Mouse (Mus musculus) ES-E14 (cell line): ENCODE measurements around the gene Ints5.

ENCODE experiments used
- CHD2 ChIP-seq: IDR thresholded peaks from 2 replicates; pipeline ENCODE4 v1.6.1; 2014; ENCODE audit warnings: mild to moderate bottlenecking, low read depth, low read length, inconsistent platforms
- HCFC1 ChIP-seq: IDR thresholded peaks from 2 replicates; pipeline ENCODE4 v1.6.1; 2012; ENCODE audit warnings: low read length, inconsistent platforms, borderline replicate concordance; ENCODE audit not compliant: insufficient read depth
- MAFK ChIP-seq: IDR thresholded peaks from 2 replicates; pipeline ENCODE4 v1.6.1; 2014; ENCODE audit warnings: mild to moderate bottlenecking, low read depth, low read length, inconsistent platforms; ENCODE audit not compliant: insufficient read depth
- ZC3H11A ChIP-seq: IDR thresholded peaks from 2 replicates; pipeline ENCODE4 v1.6.1; 2012; ENCODE audit warnings: low read depth, mild to moderate bottlenecking, inconsistent platforms, low read length, borderline replicate concordance
- ZNF384 ChIP-seq: IDR thresholded peaks from 2 replicates; pipeline ENCODE4 v1.6.1; 2012; ENCODE audit warnings: low read depth, low read length, inconsistent platforms

DNA sequence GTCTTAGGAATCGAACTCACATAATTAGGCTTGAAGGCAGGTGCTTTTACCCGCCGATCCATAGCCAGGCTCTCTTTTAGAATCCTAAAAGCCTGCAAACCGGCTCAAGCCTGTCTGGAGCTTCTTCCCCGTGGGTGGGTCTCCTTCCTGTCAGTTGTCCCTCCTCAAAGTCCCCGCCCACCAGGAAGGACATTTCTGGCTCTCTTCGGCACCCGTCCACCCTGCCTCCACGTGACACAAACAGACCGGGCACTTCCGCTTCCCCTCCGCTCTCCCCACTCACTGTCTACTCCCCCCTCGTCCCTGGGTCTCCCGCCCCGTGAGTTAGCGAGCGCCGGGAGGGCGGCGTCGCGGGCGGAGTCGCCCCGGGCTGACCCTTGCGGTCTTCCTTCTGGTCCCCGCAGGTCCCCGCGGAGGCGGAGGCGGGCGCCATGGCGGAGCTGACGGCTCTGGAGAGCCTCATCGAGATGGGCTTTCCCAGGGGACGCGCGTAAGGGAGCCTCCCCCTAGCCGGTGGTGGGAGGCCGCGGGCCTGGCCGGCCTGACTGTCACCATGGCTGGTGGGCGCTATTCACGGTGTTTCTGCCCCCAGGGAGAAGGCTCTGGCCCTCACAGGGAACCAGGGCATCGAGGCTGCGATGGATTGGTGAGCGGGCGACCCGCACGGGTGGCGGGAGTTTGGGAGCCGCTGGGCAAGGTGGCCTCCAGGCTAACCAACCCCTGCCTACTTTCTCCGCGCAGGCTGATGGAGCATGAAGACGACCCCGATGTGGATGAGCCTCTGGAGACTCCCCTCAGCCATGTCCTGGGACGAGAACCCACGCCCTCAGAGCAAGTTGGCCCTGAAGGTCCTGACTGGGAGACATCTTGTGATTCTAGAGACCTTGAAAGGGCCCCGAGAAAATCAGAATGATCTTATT lies 21.3 kb upstream of the Ints5 start, which contains the start of gene Ubxn1:
- no peak for TF ChIP-seq ZC3H11A
- TF ChIP-seq HCFC1 = peak; percentile 83
- TF ChIP-seq ZNF384 = 0 out of 2 replicates have a peak, but pooled peaks have one; percentile 12
- no peak for TF ChIP-seq MAFK
- no peak for TF ChIP-seq CHD2
